Mouse (Mus musculus) Muller cell, postnatal 12 days (primary cell): Measurements from ENCODE around the gene Heatr4.

ENCODE experiments used
- DNase-seq: peaks from one replicate; pipeline ENCODE4 v3.0.0-alpha.2; 2015; ENCODE audit errors: inconsistent ontology term

Heatr4 gene

GRCm38 (mm10) chr12:83998341-83999107 lies 13.9 kb upstream of the Heatr4 start:
- peak; percentile 36 for DNase-seq

GRCm38 (mm10) chr12:83997221-83997620 lies 12.6 kb upstream of the Heatr4 start:
- DNase-seq: no peak

- no peak for DNase-seq
These were observed 4.7 kb upstream of the Heatr4 start for GRCm38 (mm10) chr12:83989378-83989777.

GRCm38 (mm10) chr12:83988483-83988882 lies 3.8 kb upstream of the Heatr4 start:
- no peak for DNase-seq

GRCm38 (mm10) chr12:83987583-83988441 lies 3.2 kb upstream of the Heatr4 start, which contains the start of gene Acot2:
Gene Acot2, plus strand, starts transcription at chr12:83987861.
- peak; percentile 83 for DNase-seq

- DNase-seq: no peak
These were observed 2.6 kb upstream of the Heatr4 start for GRCm38 (mm10) chr12:83987242-83987582.

- no peak for DNase-seq
These were observed 3.0 kb downstream of the Heatr4 start for GRCm38 (mm10) chr12:83981615-83982014.

GRCm38 (mm10) chr12:83978862-83979261 lies 5.8 kb downstream of the Heatr4 start:
- no peak for DNase-seq

- peak; percentile 20 for DNase-seq
These were observed 12.5 kb downstream of the Heatr4 start for GRCm38 (mm10) chr12:83972117-83972516.

GRCm38 (mm10) chr12:83965235-83965634 lies 19.4 kb downstream of the Heatr4 start:
- no peak for DNase-seq

- no peak for DNase-seq
These were observed 26.4 kb downstream of the Heatr4 start for GRCm38 (mm10) chr12:83958278-83958677.

GRCm38 (mm10) chr12:83951711-83952575 lies 32.7 kb downstream of the Heatr4 start:
- no peak for DNase-seq

GRCm38 (mm10) chr12:83950840-83951701 lies 33.6 kb downstream of the Heatr4 start:
- peak; percentile 42 for DNase-seq

GRCm38 (mm10) chr12:83950493-83950839 lies 34.2 kb downstream of the Heatr4 start, which contains the start of gene Riox1:
Gene Riox1, plus strand, starts transcription at chr12:83950608.
- peak; percentile 93 for DNase-seq

- DNase-seq: peak; percentile 6
These were observed 34.7 kb downstream of the Heatr4 start for GRCm38 (mm10) chr12:83949776-83950492.

- DNase-seq: no peak
These were observed 35.6 kb downstream of the Heatr4 start for GRCm38 (mm10) chr12:83949043-83949442.

GRCm38 (mm10) chr12:83947260-83947811 lies 37.3 kb downstream of the Heatr4 start:
- DNase-seq: no peak

GRCm38 (mm10) chr12:83941938-83942337 lies 42.7 kb downstream of the Heatr4 start:
- DNase-seq: no peak

- DNase-seq: no peak
These were observed 44.6 kb downstream of the Heatr4 start for GRCm38 (mm10) chr12:83940031-83940430.

- DNase-seq: no peak
These were observed 45.3 kb downstream of the Heatr4 start for GRCm38 (mm10) chr12:83939332-83939731.
